Mouse (Mus musculus): ENCODE data around the gene Fam25c. TPM values are rescaled to one million over a fixed set of nuclear protein-coding genes. Genes with fewer than 3 reads are reported as not detected.
A peak's percentile ranks its signal among the peaks of the same experiment; 100 is the strongest.

Gene Fam25c
- polyA plus RNA-seq, 1 experiment from 2014 or later, result 5.9 TPM

DNA sequence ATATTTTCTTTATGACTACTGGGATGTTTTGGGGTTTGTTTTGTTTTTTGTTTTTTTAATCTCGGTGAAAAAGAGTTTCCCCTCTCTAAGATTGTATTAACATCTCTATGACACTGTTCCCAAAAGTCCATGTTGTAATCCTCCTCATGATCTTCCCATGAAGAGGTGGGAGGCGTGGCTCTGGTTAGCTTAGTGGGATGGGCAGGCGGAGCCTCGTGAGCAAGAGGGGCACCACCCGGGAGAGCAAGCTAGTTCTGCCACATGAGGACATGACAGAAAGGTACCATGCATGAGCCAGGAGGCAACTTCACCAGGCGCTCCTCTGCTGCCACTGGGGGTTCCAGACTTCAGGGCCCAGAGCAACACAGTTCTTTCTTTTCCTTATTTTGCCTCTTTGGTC is 2.7 kb downstream of the Fam25c start:
- ATAC-seq, result no peak
- H3K27me3 ChIP-seq (ENCODE audit: insufficient read depth, low read length), result no peaks in the 10 kb centered on the region
- no peak overlapping the region for H3K4me3 ChIP-seq (ENCODE audit: low read depth, low read length)
- no peak overlapping the region for H3K4me2 ChIP-seq (ENCODE audit: low read depth, low read length)
- no peak for TF ChIP-seq EP300 (IDR thresholded peaks at IDR 0.05; ENCODE audit: low read depth)
- TF ChIP-seq CTCF (IDR thresholded peaks at IDR 0.05; ENCODE audit: low read depth), result no peak
- H3K4me1 ChIP-seq (ENCODE audit: insufficient read depth), result peaks cover 25% of the 10 kb centered on the region
- DNase-seq, result no peak
- H3K9me3 ChIP-seq (ENCODE audit: low read length), result no peaks in the 10 kb centered on the region
- no peak overlapping the region for H3K9ac ChIP-seq (replicated peaks)
- no peaks in the 10 kb centered on the region for H3K36me3 ChIP-seq (replicated peaks; ENCODE audit: insufficient read depth, low read length)
- peak overlapping the region; percentile 85; the same call in 1 of the 2 replicates for H3K27ac ChIP-seq (ENCODE audit: low read depth)
- 60% methylated on average over 6 of the region's 6 CpGs for WGBS (ENCODE audit: insufficient replicate concordance)

DNA sequence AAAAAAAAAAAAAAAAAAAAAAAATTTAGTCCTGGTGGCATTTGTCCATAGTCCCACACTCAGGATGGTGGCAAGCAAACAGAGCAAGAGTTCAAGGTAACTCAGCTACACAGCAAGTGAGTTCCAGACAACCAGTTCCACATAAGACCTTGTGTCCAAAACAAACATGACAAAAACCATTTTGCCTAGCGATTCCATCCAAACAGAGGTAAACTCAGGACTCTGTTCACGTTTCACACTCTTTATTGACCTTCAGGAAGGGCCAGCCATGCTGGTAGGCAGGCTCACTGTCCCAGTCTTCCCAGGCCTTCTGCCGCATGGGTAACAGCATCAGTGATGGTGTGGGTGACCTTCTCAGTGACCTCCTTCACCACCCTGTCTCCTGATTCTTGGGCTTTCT is 3.6 kb downstream of the Fam25c start:
- DNase-seq, result no peak
- H3K4me1 ChIP-seq (ENCODE audit: insufficient read depth), result peaks cover 20% of the 10 kb centered on the region
- TF ChIP-seq CTCF (IDR thresholded peaks at IDR 0.05; ENCODE audit: low read depth) (no peak), EP300 (IDR thresholded peaks at IDR 0.05; ENCODE audit: low read depth) (peak; percentile 51; the same call in 1 of the 2 replicates)

DNA sequence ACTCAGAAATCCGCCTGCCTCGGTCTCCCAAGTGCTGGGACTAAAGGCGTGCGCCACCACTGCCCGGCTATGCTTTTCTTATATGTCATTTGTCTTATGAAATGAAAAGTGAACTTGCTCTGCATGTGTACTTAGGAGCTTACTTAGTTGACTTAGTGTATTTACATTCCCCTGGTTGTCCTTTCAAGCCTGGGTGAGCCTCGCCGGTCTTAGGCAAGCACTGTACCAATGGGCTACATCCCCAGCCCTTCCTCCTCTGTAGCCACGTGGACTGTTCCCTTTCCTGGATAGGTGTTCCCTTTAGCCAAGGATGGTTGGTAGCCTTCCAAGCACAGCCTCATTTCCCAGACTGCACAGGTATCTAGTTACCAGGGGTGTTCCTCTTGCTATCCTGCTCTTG is 6.2 kb downstream of the Fam25c start:
- ATAC-seq, result peak; percentile 88
- no peaks in the 10 kb centered on the region for H3K9me3 ChIP-seq (ENCODE audit: low read length)
- DNase-seq, result peak; percentile 75
- WGBS (ENCODE audit: insufficient replicate concordance), result 61% methylated on average over 8 of the region's 8 CpGs
- H3K27me3 ChIP-seq (ENCODE audit: insufficient read depth, low read length), result no peaks in the 10 kb centered on the region
- H3K36me3 ChIP-seq (replicated peaks; ENCODE audit: insufficient read depth, low read length), result peaks cover 5% of the 10 kb centered on the region
- peak overlapping the region; percentile 84 for H3K27ac ChIP-seq (ENCODE audit: low read depth)
- H3K9ac ChIP-seq (replicated peaks), result no peak overlapping the region
- no peak overlapping the region for H3K4me3 ChIP-seq (ENCODE audit: low read depth, low read length)
- no peak overlapping the region for H3K4me2 ChIP-seq (ENCODE audit: low read depth, low read length)
- TF ChIP-seq EP300 (IDR thresholded peaks at IDR 0.05; ENCODE audit: low read depth) (peak; percentile 53; the same call in 1 of the 2 replicates), CTCF (IDR thresholded peaks at IDR 0.05; ENCODE audit: low read depth) (no peak)
- H3K4me1 ChIP-seq (ENCODE audit: insufficient read depth), result peaks cover 9% of the 10 kb centered on the region

More for the DNA sequence above, 3.6 kb downstream of the Fam25c start:
- Histone ChIP-seq H3K27me3 (ENCODE audit: insufficient read depth, low read length) (no peaks in the 10 kb centered on the region), H3K4me3 (ENCODE audit: low read depth, low read length) (no peak overlapping the region), H3K36me3 (replicated peaks; ENCODE audit: insufficient read depth, low read length) (no peaks in the 10 kb centered on the region), H3K4me2 (ENCODE audit: low read depth, low read length) (no peak overlapping the region), H3K27ac (ENCODE audit: low read depth) (peak overlapping the region; percentile 85), H3K9ac (replicated peaks) (no peak overlapping the region), H3K9me3 (ENCODE audit: low read length) (no peaks in the 10 kb centered on the region)
- peak; percentile 72 for ATAC-seq
- 71% methylated on average over 3 of the region's 3 CpGs for WGBS (ENCODE audit: insufficient replicate concordance)

DNA sequence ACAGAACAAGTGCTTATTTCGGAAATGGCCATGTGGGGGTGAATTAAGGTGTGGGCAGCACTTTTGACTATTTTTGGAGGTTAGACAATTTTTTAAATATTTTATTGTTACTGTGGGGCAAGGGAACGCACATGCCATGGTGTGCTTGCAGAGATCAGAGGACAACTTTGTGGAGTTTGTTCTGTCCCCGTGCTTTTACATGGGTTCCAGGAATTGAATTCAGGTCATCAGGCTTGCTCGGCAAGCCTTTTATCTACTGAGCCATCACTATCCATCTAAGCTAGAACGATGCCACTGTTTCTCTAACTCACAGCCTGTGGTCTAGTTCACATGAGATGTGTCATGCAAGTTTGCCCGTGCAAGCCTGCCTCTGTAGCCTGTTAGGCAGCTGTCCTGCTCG is 6.9 kb downstream of the Fam25c start:
- H3K4me2 ChIP-seq (ENCODE audit: low read depth, low read length), result no peak overlapping the region
- no peak overlapping the region for H3K4me3 ChIP-seq (ENCODE audit: low read depth, low read length)
- DNase-seq, result no peak
- ATAC-seq, result no peak
- TF ChIP-seq EP300 (IDR thresholded peaks at IDR 0.05; ENCODE audit: low read depth) (no peak), CTCF (IDR thresholded peaks at IDR 0.05; ENCODE audit: low read depth) (no peak)
- peak overlapping the region; percentile 84 for H3K27ac ChIP-seq (ENCODE audit: low read depth)
- no peaks in the 10 kb centered on the region for H3K9me3 ChIP-seq (ENCODE audit: low read length)
- 50% methylated on average over 7 of the region's 7 CpGs for WGBS (ENCODE audit: insufficient replicate concordance)
- H3K36me3 ChIP-seq (replicated peaks; ENCODE audit: insufficient read depth, low read length), result peaks cover 8% of the 10 kb centered on the region
- no peak overlapping the region for H3K9ac ChIP-seq (replicated peaks)
- no peaks in the 10 kb centered on the region for H3K27me3 ChIP-seq (ENCODE audit: insufficient read depth, low read length)
- peaks cover 9% of the 10 kb centered on the region for H3K4me1 ChIP-seq (ENCODE audit: insufficient read depth)

DNA sequence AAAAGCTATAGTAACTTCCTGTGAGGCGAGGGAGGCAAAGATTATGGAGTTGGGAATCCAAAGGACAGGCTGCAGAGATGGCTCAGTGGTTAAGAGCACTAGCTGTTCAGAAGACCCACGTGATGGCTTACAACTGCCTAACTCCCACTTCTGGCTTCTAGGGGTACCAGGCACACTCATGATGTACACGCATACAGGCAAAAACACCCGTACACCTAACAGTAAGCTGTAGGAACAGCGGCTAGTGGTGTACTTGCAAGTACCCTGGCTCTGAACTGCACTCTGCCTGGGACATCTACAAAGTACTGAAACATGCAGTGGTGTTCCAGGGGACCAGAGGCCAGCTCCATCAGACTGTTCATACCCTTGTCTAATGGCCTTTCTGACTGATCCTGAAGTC is 8.1 kb downstream of the Fam25c start:
- TF ChIP-seq CTCF (IDR thresholded peaks at IDR 0.05; ENCODE audit: low read depth) (no peak), EP300 (IDR thresholded peaks at IDR 0.05; ENCODE audit: low read depth) (no peak)
- 85% methylated on average over 5 of the region's 5 CpGs for WGBS (ENCODE audit: insufficient replicate concordance)
- H3K27ac ChIP-seq (ENCODE audit: low read depth), result no peak overlapping the region; the same call in 1 of the 2 replicates

DNA sequence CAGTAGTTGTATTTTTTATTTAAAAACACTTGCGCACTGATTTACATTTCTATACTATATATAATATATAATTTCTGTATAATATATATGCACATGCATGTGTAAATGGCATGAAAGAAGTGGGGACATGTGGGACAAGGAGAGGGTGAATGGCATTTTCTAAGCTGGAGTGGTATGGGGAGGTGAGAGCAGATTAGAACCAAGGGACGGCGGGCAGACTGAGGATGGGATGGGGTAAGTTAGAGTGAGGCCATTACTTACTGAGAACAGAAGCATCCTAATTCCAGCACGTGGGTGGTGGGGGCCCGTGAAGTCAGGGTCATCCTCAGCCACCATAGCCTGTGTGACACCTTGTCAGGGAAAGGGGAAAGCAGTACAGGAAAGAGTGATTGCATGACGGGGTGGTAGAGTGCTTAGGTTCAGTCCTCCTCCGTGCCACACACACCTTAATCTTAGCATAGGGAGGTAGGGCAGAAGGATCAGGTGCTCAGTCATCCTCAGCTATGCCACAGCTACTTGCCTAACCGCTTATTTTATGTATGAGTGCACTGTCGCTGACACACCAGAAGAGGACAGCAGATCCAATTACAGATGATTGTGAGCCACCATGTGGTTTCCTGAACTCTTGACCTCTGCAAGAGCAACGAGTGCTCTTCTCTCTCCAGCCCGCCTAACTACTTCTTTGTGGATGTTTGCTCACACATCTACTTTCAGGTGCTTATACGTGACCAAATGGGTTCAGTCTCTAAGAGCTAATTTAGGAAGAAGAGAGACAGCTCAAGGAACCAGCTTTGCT is 9.3 kb downstream of the Fam25c start:
- no peaks in the 10 kb centered on the region for H3K27me3 ChIP-seq (ENCODE audit: insufficient read depth, low read length)
- H3K4me3 ChIP-seq (ENCODE audit: low read depth, low read length), result no peak overlapping the region
- H3K9me3 ChIP-seq (ENCODE audit: low read length), result no peaks in the 10 kb centered on the region
- peak; percentile 26 for ATAC-seq
- WGBS (ENCODE audit: insufficient replicate concordance), result 54% methylated on average over 12 of the region's 12 CpGs
- DNase-seq, result no peak
- peak overlapping the region; percentile 18; the same call in 1 of the 2 replicates for H3K27ac ChIP-seq (ENCODE audit: low read depth)
- peaks cover 4% of the 10 kb centered on the region; the same call in 1 of the 2 replicates for H3K4me1 ChIP-seq (ENCODE audit: insufficient read depth)
- H3K4me2 ChIP-seq (ENCODE audit: low read depth, low read length), result no peak overlapping the region
- peaks cover 28% of the 10 kb centered on the region for H3K36me3 ChIP-seq (replicated peaks; ENCODE audit: insufficient read depth, low read length)
- TF ChIP-seq CTCF (IDR thresholded peaks at IDR 0.05; ENCODE audit: low read depth), result peak; percentile 53
- no peak for TF ChIP-seq EP300 (IDR thresholded peaks at IDR 0.05; ENCODE audit: low read depth)
- H3K9ac ChIP-seq (replicated peaks), result no peak overlapping the region

More for the DNA sequence above, 8.1 kb downstream of the Fam25c start:
- Histone ChIP-seq H3K27me3 (ENCODE audit: insufficient read depth, low read length) (no peaks in the 10 kb centered on the region), H3K9ac (replicated peaks) (no peak overlapping the region), H3K4me3 (ENCODE audit: low read depth, low read length) (no peak overlapping the region), H3K4me2 (ENCODE audit: low read depth, low read length) (no peak overlapping the region), H3K9me3 (ENCODE audit: low read length) (no peaks in the 10 kb centered on the region), H3K36me3 (replicated peaks; ENCODE audit: insufficient read depth, low read length) (peaks cover 20% of the 10 kb centered on the region), H3K4me1 (ENCODE audit: insufficient read depth) (peaks cover 4% of the 10 kb centered on the region; the same call in 1 of the 2 replicates)
- ATAC-seq (no peak), DNase-seq (no peak)

All from liver, postnatal 0 days (tissue).